Mouse (Mus musculus) lung, embryonic 15.5 days (tissue): ENCODE results near the gene Acrbp. TPM values are rescaled to one million over a fixed set of nuclear protein-coding genes. Genes with fewer than 3 reads are reported as not detected.
A peak's percentile ranks its signal among the peaks of the same experiment; 100 is the strongest.
"Not testable (repeated sequence)": the region's sequence is repeated elsewhere in the genome, so short reads cannot be mapped to it uniquely, and the experiment has no call there.

Experiments used
- ATAC-seq: fragments of 200-750 bp; cut with Nextera tagmentation; 2 replicates; pipeline ENCODE4 v1.8.0; 2017; ENCODE audit warnings: moderate number of reproducible peaks, borderline replicate concordance; ENCODE audit not compliant: low FRiP score, low TSS enrichment; ENCODE audit errors: extremely low read depth
- H3K27ac ChIP-seq: fragments of 300-500 bp; sonication (generic); 2 replicates; pipeline ENCODE4 v1.5.1; 2015; ENCODE audit warnings: moderate library complexity, mild to moderate bottlenecking, inconsistent platforms
- H3K27me3 ChIP-seq: fragments of 300-500 bp; sonication (generic); 2 replicates; pipeline ENCODE4 v1.6.1; 2015; ENCODE audit warnings: inconsistent platforms
- H3K36me3 ChIP-seq: fragments of 300-500 bp; sonication (generic); 2 replicates; pipeline ENCODE4 v1.6.1; 2015; ENCODE audit warnings: inconsistent platforms
- H3K4me1 ChIP-seq: fragments of 300-500 bp; sonication (generic); 2 replicates; pipeline ENCODE4 v1.6.1; 2015; ENCODE audit warnings: inconsistent platforms
- H3K4me2 ChIP-seq: fragments of 300-500 bp; sonication (generic); 2 replicates; pipeline ENCODE4 v1.6.1; 2015; ENCODE audit warnings: inconsistent platforms, mild to moderate bottlenecking, moderate library complexity
- H3K4me3 ChIP-seq: fragments of 300-500 bp; sonication (generic); 2 replicates; pipeline ENCODE4 v1.5.1; 2015; ENCODE audit warnings: mild to moderate bottlenecking, inconsistent platforms
- H3K9ac ChIP-seq: fragments of 300-500 bp; sonication (generic); 2 replicates; pipeline ENCODE4 v1.6.1; 2015; ENCODE audit warnings: inconsistent platforms
- H3K9me3 ChIP-seq: fragments of 300-500 bp; sonication (generic); 2 replicates; pipeline ENCODE4 v1.6.1; 2016; ENCODE audit warnings: inconsistent platforms
- WGBS: fragments of 180-500 bp; shearing (Covaris S2); methylation state at CpG from one replicate; pipeline ENCODE4 v1.1.7; 2015; 5-methylcytosine and 5-hydroxymethylcytosine counted together
- polyA plus RNA-seq: library from polyadenylated mRNA; unstranded; fragments of >200 nt; fragmentation: Nextera tagmentation; extraction: Ambion mirVana; gene quantifications from 2 replicates; pipeline ENCODE4 v1.2.1, GENCODE M21; 2015

Gene Acrbp
- polyA plus RNA-seq: 10.8 and 12.9 TPM in 2 replicates

DNA sequence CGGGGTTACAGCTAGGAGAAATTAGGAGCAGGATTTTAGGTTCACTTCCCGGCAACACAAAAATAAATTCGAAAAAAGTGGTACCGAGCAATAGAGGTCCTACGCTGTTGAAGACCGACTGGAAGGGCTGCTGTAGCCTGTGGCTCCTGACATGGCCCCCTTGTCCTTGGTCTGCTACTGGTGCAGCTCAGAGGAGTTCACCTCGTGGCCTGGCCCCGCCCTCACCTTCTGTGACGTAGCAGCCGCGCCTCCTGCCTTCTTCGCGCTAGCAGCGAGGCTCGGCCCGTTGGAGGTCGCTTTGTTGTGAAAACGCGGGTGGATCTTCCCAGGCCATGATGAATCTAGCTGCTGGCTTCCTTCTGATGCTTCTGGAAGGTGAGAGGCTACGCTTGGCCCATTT is at the start of gene Acrbp:
TSS of gene Acrbp (plus strand) at position 12 of the 400 bp plus-strand sequence.
- Histone ChIP-seq H3K27ac (no peak within 1 kb of the TSS), H3K36me3 (peaks cover 79% of the 10 kb centered on the region), H3K9me3 (no peaks in the 10 kb centered on the region), H3K4me2 (no peak within 1 kb of the TSS), H3K4me3 (no peak within 1 kb of the TSS), H3K27me3 (no peaks in the 10 kb centered on the region), H3K9ac (no peak within 1 kb of the TSS), H3K4me1 (no peaks in the 10 kb centered on the region)
- 33% methylated on average over 20 of the region's 20 CpGs for WGBS
- ATAC-seq: no peak

DNA sequence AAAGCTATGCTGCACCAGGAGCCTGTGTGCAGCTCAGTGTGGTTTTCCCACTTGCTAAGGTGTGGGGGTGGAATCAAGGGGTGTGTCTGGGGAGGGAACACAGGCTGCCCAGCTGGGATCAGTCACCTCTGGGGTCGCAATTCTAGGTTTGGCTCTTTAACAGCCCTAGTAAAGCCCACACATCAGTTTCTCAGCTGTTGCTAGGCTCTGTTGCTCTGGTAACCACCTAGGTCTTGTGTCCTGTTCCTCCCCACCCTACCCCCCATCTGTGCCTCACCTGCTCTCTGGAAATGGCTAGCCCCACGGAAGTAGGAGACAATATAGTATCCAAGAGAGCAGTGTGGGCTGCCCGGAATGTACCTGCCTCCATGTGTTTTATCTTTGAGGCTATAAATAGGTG is 45.8 kb upstream of the Acrbp start:
- Histone ChIP-seq H3K27ac (no peak overlapping the region), H3K4me3 (no peak overlapping the region), H3K9me3 (no peaks in the 10 kb centered on the region), H3K4me1 (peaks cover 9% of the 10 kb centered on the region), H3K36me3 (no peaks in the 10 kb centered on the region), H3K4me2 (no peak overlapping the region), H3K9ac (no peak overlapping the region), H3K27me3 (peaks cover 59% of the 10 kb centered on the region)
- WGBS: 26% methylated on average over 3 of the region's 3 CpGs
- no peak for ATAC-seq

DNA sequence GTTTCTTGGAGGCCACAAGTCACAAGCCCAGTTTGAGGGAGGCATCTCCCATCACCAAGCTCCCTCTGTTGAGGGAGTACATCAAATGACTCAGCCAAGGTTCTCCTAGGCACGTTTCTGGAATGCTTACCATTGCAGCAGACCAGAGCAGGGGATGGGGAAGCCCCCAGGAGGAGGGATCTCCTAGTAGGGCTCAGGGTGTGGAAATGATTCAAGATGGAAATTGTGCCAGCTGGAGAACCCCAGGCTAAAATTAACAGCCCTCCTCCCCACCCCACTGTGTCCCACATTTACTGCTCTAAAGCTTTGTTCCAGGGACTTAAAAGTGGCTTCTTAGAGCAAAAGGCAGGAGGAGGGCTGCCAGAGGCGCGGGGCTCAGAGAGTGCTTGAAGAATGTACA is 44.4 kb upstream of the Acrbp start:
- Histone ChIP-seq H3K9ac (no peak overlapping the region), H3K27me3 (peaks cover 45% of the 10 kb centered on the region), H3K27ac (no peak overlapping the region), H3K9me3 (no peaks in the 10 kb centered on the region), H3K4me2 (no peak overlapping the region), H3K4me1 (peaks cover 11% of the 10 kb centered on the region), H3K36me3 (no peaks in the 10 kb centered on the region), H3K4me3 (no peak overlapping the region)
- ATAC-seq: no peak
- WGBS: 41% methylated on average over 3 of the region's 3 CpGs

DNA sequence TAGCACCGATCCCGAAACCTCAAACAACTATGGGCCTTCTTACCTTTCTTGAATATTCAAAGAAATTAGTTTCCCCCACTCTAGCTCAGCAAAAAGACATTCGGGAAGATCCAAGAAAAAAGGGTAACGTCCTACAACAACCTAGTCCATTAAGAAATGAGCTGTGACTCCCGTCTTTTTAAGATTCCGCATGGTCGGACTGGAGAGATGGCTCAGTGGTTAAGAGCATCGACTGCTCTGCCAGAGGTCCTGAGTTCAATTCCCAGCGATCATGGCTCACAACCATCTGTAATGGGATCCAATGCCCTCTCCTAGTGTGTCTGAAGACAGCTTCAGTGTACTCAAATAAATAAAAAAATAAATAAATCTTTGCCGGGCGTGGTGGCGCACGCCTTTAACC is 41.4 kb upstream of the Acrbp start:
- no peaks in the 10 kb centered on the region for H3K9me3 ChIP-seq
- peak overlapping the region; percentile 55 for H3K9ac ChIP-seq

DNA sequence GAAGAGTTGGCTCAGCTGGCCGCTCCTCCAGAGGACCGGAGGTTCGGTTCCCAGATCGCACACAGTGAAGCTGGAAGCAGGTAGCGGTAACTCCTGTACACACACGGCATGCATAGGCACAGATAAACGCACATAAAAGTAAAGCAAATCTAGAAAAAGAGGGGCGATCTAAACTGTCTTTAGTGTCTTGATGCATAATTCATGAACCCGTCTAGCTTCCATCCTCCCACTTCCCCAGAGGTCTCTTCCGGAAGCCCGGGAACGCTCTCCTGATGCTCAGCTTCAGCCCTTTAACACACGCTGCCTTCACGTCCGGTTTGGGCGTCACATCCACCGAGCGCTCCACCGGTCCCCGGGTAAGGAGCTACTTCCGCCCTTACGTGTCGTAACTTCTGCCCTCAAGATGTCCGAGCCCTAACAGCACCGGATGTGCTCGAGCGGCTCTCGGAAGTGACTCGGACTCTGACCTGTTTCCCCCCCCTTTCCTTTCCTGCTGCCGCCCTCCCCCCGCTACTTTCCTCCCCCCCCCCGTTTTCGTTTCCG is 40.8 kb upstream of the Acrbp start:
- 1% methylated on average over 32 of the region's 34 CpGs for WGBS
- peak overlapping the region; percentile 95 for H3K9ac ChIP-seq
- peak; percentile 98 for ATAC-seq
- peak overlapping the region; percentile 80 for H3K4me2 ChIP-seq
- peaks cover 11% of the 10 kb centered on the region; the same call in 1 of the 2 replicates for H3K27me3 ChIP-seq
- H3K4me3 ChIP-seq: peak overlapping the region; percentile 88
- H3K36me3 ChIP-seq: peaks cover 17% of the 10 kb centered on the region
- H3K4me1 ChIP-seq: peaks cover 30% of the 10 kb centered on the region
- H3K27ac ChIP-seq: peak overlapping the region; percentile 100
- H3K9me3 ChIP-seq: no peaks in the 10 kb centered on the region

More for the DNA sequence above, 41.4 kb upstream of the Acrbp start:
- Histone ChIP-seq H3K4me1 (peaks cover 30% of the 10 kb centered on the region), H3K4me2 (peak overlapping the region; percentile 80), H3K36me3 (peaks cover 17% of the 10 kb centered on the region), H3K27me3 (peaks cover 16% of the 10 kb centered on the region), H3K4me3 (peak overlapping the region; percentile 88), H3K27ac (peak overlapping the region; percentile 79)
- WGBS: 33% methylated on average over 13 of the region's 13 CpGs
- ATAC-seq: no peak

DNA sequence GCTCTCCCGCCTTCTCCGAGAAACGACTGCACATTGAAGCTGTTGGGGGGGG is 40.5 kb upstream of the Acrbp start, which contains the start of gene Zfp384:
TSS of gene Zfp384 (plus strand) at position 17 of the 52 bp plus-strand sequence.
- no peak for ATAC-seq
- Histone ChIP-seq H3K4me2 (peak within 1 kb of the TSS; percentile 80), H3K4me1 (peaks cover 30% of the 10 kb centered on the region), H3K27me3 (0 out of 2 replicates have a peak, but pooled peaks cover 8% of the 10 kb centered on the region), H3K27ac (peak within 1 kb of the TSS; percentile 100), H3K4me3 (peak within 1 kb of the TSS; percentile 88), H3K9ac (peak within 1 kb of the TSS; percentile 95), H3K9me3 (no peaks in the 10 kb centered on the region), H3K36me3 (peaks cover 17% of the 10 kb centered on the region)
- 0% methylated on average over 2 of the region's 3 CpGs for WGBS

DNA sequence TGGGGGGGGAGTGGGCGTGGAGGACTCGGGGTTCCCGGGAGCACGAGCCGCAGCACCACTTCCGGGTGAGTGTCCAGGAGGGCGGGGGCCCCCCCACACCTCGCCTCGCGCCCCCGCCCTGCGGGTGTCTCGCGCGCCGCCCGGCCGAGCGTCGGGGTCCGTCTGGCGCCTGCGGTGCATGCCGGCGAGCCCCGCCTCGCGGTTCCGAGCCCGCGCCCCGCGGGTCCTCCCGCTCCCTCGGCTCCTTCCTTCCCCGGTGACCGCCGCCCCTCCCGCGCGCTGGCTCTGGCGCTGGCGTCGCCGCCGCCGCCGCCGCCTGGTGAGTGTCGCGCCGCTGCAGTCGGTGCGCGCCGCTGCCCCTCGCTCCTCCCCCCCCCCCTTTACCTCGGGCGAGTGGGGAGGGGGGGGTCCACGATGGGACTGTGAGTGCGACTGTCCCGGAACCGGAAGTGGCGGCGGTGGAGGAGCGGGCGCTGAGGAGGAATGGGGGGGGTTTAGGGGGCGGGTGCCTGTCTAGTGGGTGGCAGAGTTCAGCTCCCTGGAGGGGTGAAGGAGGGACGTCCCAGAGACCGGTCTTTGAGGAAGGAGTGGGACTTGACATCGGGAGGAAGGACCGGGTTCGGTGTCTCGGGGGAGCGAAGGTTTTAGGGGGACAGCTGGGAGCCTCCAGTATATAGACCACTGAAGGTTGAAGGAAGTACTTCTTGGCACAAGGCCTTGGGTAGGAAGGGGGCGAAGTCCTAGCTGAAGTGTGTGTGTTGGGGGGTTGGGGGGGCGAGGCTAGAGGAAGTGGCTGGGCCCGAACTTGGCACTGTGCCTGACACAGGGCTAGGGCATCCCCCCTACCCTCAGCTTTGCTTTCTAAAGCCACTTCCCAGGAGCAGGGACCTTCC is 40.1 kb upstream of the Acrbp start:
- peak overlapping the region; percentile 88 for H3K4me3 ChIP-seq
- H3K27me3 ChIP-seq: 0 out of 2 replicates have a peak, but pooled peaks cover 4% of the 10 kb centered on the region
- 0% methylated on average over 28 of the region's 78 CpGs for WGBS
- peak overlapping the region; percentile 72 for H3K4me2 ChIP-seq
- peaks cover 30% of the 10 kb centered on the region for H3K4me1 ChIP-seq
- peak overlapping the region; percentile 95 for H3K9ac ChIP-seq
- H3K27ac ChIP-seq: peak overlapping the region; percentile 100
- H3K9me3 ChIP-seq: no peaks in the 10 kb centered on the region
- ATAC-seq: peak; percentile 89
- H3K36me3 ChIP-seq: peaks cover 21% of the 10 kb centered on the region

- H3K9ac ChIP-seq: no peak overlapping the region
- WGBS: 97% methylated on average over 3 of the region's 3 CpGs
- no peak overlapping the region for H3K27ac ChIP-seq
- no peaks in the 10 kb centered on the region for H3K4me1 ChIP-seq
- no peak overlapping the region for H3K4me2 ChIP-seq
- H3K9me3 ChIP-seq: no peaks in the 10 kb centered on the region
- no peak overlapping the region for H3K4me3 ChIP-seq
- no peak for ATAC-seq
- peaks cover 64% of the 10 kb centered on the region for H3K36me3 ChIP-seq
- H3K27me3 ChIP-seq: no peaks in the 10 kb centered on the region
These were observed 31.8 kb upstream of the Acrbp start for GRCm38 (mm10) chr6:125017682-125018081.

DNA sequence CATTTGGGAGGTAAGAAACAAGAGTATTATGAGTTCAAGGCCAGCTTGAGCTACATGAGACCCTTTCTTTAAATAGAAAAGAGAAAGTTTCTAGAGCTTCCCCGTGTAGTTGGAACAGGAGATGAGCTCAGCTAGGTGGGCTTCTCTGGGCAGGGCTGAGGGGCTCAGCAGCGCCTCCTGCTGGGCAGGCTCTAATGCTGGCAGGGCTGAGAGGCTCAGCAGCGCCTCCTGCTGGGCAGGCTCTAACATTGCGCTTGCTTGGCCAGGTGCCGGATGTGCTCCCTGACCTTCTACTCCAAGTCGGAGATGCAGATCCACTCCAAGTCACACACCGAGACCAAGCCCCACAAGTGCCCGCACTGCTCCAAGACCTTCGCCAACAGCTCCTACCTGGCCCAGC is 19.0 kb upstream of the Acrbp start:
- not testable (repeated sequence) for H3K4me1 ChIP-seq, H3K27me3 ChIP-seq, H3K4me2 ChIP-seq, H3K4me3 ChIP-seq, H3K27ac ChIP-seq, H3K9ac ChIP-seq, H3K9me3 ChIP-seq, ATAC-seq
- H3K36me3 ChIP-seq: peaks cover 70% of the 10 kb centered on the region
- 46% methylated on average over 9 of the region's 9 CpGs for WGBS

GRCm38 (mm10) chr6:125031604-125032003 is 17.9 kb upstream of the Acrbp start:
- no peak for ATAC-seq
- whole genome bisulfite sequencing: 83% methylated on average over 16 of the region's 16 CpGs
- H3K36me3 ChIP-seq: peaks cover 72% of the 10 kb centered on the region

GRCm38 (mm10) chr6:125038666-125039065 is 10.8 kb upstream of the Acrbp start:
- WGBS: 90% methylated on average over 4 of the region's 4 CpGs
- Histone ChIP-seq H3K4me3 (peak overlapping the region; percentile 74), H3K4me2 (peak overlapping the region; percentile 54), H3K27me3 (no peaks in the 10 kb centered on the region), H3K27ac (peak overlapping the region; percentile 84), H3K36me3 (peaks cover 36% of the 10 kb centered on the region), H3K9me3 (no peaks in the 10 kb centered on the region), H3K4me1 (peaks cover 13% of the 10 kb centered on the region), H3K9ac (no peak overlapping the region)
- ATAC-seq: no peak

More at GRCm38 (mm10) chr6:125031604-125032003, 17.9 kb upstream of the Acrbp start:
- H3K27me3 ChIP-seq: no peaks in the 10 kb centered on the region
- no peaks in the 10 kb centered on the region for H3K4me1 ChIP-seq
- no peak overlapping the region for H3K9ac ChIP-seq
- H3K9me3 ChIP-seq: no peaks in the 10 kb centered on the region
- no peak overlapping the region for H3K4me2 ChIP-seq
- H3K27ac ChIP-seq: no peak overlapping the region
- H3K4me3 ChIP-seq: no peak overlapping the region

DNA sequence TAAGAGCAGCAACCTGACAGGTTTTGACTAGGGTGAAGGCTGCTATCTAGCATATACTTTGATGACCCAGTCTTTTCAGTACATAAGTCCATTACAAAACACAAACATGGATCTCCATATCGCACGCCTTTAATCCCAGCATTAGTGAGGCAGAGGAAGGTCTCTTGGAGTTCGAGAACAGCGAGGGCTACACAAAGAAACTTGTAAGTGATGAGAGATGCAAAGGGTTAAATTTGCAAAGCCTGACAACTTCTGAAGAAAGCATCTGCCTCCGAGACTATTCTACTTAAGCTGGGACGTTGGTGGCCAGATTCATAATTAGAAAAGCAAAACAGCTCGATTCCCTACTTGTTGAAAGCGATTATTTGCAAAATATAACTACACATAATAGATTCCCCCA is 10.4 kb upstream of the Acrbp start:
- Histone ChIP-seq H3K4me1 (peaks cover 13% of the 10 kb centered on the region), H3K4me2 (peak overlapping the region; percentile 54), H3K9ac (0 out of 2 replicates have a peak overlapping the region, but pooled peaks have one; percentile 32), H3K27me3 (no peaks in the 10 kb centered on the region), H3K4me3 (peak overlapping the region; percentile 74), H3K36me3 (peaks cover 36% of the 10 kb centered on the region), H3K27ac (peak overlapping the region; percentile 84), H3K9me3 (no peaks in the 10 kb centered on the region)
- 6% methylated on average over 8 of the region's 8 CpGs for WGBS
- ATAC-seq: peak; percentile 19; the same call in 1 of the 2 replicates
